Mouse (Mus musculus) urinary bladder, postnatal 36 days (tissue): ENCODE measurements around the gene Eif4b.

Experiments used
- DNase-seq, 2 experiments: peaks; one replicate each; pipeline ENCODE4 v3.0.0; 2022; ENCODE audit warnings: low spot score in 2 of 2, mixed read lengths in 1 of 2

Gene Eif4b

DNA sequence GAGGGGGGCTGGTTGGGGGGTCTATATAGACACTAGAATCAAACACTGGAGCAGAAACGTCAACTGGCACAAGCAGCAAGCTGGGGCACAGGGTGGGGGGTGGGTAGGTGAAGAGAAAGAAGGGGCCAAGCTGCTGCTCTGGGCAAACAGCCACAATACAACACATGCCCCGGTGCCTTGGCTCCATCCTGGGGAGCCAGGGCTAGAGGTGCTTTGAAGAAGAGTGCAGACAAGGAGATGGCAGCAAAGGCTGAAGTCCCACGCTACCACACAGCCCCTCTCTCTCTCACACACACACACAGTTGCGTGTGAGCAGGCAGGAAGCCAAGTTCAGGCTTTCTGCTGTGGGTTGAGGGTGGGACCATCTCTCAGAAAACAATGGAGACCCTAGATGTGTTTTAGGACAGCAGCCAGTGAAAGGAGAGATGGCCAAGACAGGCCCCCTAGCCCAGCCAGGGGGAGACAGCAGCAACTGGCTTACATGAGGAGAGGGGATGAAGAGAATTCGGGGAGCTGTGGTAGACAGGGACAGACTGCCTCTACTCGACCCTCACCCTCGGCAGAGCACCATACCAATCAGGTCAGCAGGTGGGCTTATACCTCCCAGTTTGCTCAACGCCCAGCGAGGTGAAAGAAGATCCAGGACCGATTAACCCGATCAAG is 43.3 kb downstream of the Eif4b start:
- DNase-seq = no peak

DNA sequence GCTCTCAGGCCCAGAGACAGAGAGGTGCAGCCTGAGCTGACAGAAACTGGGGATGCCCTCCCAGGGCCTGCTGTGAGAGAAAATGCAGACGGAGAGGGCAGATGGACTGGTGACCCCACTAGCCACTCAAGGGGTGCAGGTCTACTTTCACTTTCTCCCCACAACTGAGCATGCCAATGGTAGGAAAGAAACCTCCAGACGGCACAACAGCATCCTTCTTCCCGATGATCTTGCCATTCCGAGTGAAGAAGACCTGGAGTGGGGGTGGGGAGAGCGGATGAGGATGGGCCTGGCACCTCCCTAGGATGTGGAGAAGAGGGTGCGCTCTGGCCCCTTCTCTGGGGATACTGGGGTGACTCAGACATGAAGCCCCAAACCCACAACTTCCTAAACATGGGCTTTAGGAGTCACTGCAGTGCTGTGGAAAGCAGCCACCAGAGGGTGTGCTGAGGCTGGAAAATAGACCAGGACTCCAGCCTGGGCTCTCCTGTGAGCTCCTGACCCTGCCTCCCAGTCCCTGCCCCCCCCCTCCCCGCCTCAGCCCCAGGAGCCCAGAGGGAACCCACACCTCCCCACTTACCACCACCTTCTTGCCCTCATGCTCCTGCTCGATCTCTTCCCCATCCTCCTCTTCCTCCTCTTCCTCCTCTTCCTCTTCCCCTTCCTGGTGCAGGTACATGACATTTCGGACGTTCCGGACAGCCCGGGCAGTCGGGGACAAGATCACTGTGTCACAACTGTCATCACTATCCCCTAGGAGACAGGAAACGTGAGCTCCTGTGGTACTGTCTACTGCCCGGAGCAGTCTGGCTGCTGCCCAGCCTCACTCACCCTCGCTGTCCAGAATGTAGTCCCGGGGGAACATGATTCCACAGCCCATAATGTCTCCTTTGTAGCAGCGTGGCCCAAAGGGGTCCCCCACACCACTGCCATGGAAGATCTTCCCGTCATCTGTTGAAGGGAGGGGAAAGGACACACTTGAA is 44.2 kb downstream of the Eif4b start:
- no peak for DNase-seq

- DNase-seq = no peak
These were observed 45.0 kb downstream of the Eif4b start for GRCm38 (mm10) chr15:102118591-102118990.

GRCm38 (mm10) chr15:102119121-102119830 is 45.7 kb downstream of the Eif4b start:
- DNase-seq = no peak

GRCm38 (mm10) chr15:102119831-102120170 is 46.2 kb downstream of the Eif4b start:
- no peak for DNase-seq

DNA sequence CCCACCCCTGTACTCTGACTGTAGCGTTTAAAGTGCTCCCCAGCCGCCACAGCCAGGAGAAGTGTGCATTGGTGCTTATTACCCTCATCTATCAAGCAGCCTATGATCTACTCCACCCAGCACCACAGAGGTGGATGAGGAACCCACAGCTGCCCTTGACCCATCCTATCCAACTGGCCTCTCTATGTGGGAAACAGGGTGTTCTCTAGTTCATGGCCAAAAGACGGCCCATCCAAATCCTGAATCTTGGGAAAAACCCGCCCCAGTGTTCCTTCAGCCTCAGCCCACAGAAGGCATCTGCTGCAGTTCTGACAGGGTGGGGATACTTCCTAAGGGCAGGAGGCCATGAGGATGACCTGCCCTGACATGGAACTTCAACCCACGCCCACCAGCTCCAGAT is 47.0 kb downstream of the Eif4b start:
- no peak for DNase-seq

DNA sequence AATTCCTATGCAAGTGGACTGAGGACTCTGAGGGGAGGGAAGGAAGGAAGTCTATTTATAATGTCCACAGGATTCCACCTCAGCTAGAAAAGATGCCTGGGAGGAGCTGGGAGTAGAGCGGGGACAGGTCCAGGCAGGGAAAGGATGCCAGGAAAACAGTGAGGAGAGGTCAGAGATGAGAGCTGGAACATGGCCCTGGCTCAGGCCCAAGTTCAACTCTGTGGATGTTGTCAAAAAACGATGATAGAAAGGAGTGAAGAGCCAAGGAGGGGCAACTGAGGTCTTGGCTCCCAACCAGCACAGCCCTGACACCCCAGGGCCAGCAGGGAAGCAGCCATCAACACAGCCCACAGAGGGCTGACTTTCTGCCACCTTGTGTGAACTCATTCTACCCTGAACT is 52.7 kb downstream of the Eif4b start:
- DNase-seq = no peak

DNA sequence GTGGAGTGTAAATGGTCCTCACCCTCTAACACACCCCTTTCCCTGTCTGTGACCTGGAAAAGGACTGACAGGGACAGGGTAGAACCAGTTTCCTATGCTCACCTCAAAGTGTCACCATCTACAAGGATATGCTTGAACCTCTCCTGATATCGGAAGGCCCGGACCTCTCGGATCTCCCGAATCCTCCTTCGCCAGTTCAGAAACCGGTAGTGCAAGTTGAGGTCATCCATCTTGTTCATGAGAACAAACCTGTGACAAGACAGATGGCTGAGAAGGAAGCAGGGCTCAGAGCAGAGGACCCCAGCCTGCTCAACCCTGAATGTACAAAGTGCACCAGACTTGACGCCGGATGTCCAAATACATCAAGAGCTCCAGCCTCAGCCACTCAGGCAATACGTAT is 59.7 kb downstream of the Eif4b start:
- no peak for DNase-seq

DNA sequence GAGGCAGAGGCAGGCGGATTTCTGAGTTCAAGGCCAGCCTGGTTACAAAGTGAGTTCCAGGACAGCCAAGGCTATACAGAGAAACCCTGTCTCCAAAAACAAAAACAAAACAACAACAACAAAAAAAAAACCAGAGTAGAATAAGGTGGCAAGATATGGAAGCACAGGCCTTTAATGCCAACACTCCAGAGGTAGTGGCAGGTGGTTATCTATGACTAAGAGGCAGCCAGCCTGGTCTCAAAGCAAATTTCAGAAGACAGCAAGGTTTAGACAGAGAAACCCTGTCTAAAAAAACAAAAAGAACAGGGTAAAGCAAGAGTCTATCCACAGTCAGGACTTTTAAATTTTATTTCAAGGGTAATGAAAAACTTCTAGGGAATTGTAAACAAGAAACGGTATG is 61.1 kb downstream of the Eif4b start:
- no peak for DNase-seq

- no peak for DNase-seq
These were observed 62.1 kb downstream of the Eif4b start for GRCm38 (mm10) chr15:102135522-102136128.

GRCm38 (mm10) chr15:102136129-102136758 is 62.7 kb downstream of the Eif4b start, which contains the start of gene Spryd3:
Spryd3 (minus strand) TSS chr15:102136234.
- peak; percentile 97 to 98 for DNase-seq

DNA sequence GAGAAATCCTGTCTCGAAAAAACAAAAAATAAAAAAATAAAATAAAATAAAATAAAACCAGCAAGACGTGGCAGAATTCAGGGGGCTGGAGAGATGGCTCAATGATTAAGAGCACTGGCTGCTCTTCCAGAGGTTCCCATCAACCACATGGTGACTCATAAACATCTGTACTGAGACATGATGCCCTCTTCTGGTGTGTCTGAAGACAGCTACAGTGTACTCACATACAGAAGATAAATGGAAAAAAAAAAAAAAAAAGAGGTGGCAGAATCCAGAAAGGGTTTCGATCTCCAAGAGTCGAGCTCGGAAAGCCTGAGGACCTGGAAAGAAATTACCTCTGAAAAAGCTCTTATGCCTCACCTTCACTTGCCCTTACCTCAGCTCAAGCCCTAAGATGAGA is 67.5 kb downstream of the Eif4b start:
- no peak for DNase-seq

- DNase-seq = peak in 1 of 2 experiments; percentile 75
These were observed 69.6 kb downstream of the Eif4b start for GRCm38 (mm10) chr15:102142914-102143912.

DNA sequence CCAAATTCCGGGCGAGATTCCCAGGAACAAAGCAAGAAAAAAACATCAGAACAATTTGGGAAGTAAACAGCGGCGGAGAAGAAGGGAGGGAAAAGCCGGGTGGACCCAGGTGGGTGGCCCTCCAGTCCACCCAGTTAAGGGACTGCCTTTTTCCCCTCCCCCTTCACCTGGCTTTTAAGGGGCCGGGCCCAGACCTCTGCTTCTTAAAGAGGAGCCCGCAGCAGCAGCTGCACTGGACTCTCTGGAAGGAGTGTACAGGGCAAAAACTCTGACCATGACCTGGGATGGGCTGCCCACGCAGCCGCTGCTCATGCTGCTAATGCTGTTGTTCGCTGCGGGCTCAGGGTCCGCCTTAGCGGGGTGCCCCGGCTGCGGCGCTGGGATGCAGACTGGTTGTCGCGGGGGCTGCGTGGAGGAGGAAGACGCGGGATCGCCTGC is 70.7 kb downstream of the Eif4b start, which contains the start of gene Igfbp6:
Gene Igfbp6, plus strand, starts transcription at position 89 of the 438 bp plus-strand sequence.
- peak in 1 of 2 experiments; percentile 45 for DNase-seq

GRCm38 (mm10) chr15:102144726-102145125 is 71.2 kb downstream of the Eif4b start:
- no peak for DNase-seq

DNA sequence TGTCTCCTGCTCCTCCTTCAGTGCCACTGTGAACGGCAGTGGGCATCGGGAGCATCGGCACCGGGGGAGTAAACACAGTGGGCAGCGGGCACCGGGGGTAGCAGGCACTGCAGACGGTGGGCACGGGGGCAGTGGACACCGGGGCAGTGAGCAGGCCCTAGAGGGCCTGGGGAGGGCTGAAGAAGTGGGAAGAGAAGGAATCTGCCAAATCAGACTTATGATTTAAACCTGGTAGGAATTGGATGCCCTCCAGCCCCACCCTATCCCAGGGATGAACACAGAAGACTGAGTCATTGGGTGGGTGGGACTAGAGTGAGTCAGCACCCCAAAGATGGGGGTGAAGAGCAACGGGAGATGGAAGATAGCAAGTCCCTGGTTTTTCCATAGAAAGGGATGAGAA is 71.8 kb downstream of the Eif4b start:
- DNase-seq = peak; percentile 48 to 71

GRCm38 (mm10) chr15:102146089-102146488 is 72.5 kb downstream of the Eif4b start:
- no peak for DNase-seq
